Mouse (Mus musculus) heart, embryonic 15.5 days (tissue): Measurements from ENCODE around the gene Gins2. TPM values are rescaled to one million over a fixed set of nuclear protein-coding genes. Genes with fewer than 3 reads are reported as not detected.

Experiments used
- ATAC-seq: fragments of 200-750 bp; cut with Nextera tagmentation; replicated peaks from 2 replicates; pipeline ENCODE4 v1.8.0; 2017; ENCODE audit warnings: low read depth, moderate TSS enrichment; ENCODE audit not compliant: insufficient number of reproducible peaks, insufficient read depth, low FRiP score
- H3K27ac ChIP-seq: fragments of 300-500 bp; sonication (generic); 2 replicates; pipeline ENCODE4 v1.5.1; 2015; ENCODE audit warnings: mild to moderate bottlenecking, inconsistent platforms
- H3K27me3 ChIP-seq: fragments of 300-500 bp; sonication (generic); 2 replicates; pipeline ENCODE4 v1.6.1; 2015; ENCODE audit warnings: inconsistent platforms
- H3K36me3 ChIP-seq: fragments of 300-500 bp; sonication (generic); 2 replicates; pipeline ENCODE4 v1.6.1; 2015; ENCODE audit warnings: mild to moderate bottlenecking, inconsistent platforms
- H3K4me1 ChIP-seq: fragments of 300-500 bp; sonication (generic); replicated peaks from 2 replicates; pipeline ENCODE4 v1.6.1; 2015; ENCODE audit warnings: inconsistent platforms
- H3K4me2 ChIP-seq: fragments of 300-500 bp; sonication (generic); 2 replicates; pipeline ENCODE4 v1.6.1; 2015; ENCODE audit warnings: inconsistent platforms, mild to moderate bottlenecking, moderate library complexity
- H3K4me3 ChIP-seq: fragments of 300-500 bp; sonication (generic); 2 replicates; pipeline ENCODE4 v1.5.1; 2015; ENCODE audit warnings: mild to moderate bottlenecking, inconsistent platforms
- H3K9ac ChIP-seq: fragments of 300-500 bp; sonication (generic); 2 replicates; pipeline ENCODE4 v1.6.1; 2015; ENCODE audit warnings: mild to moderate bottlenecking, inconsistent platforms
- H3K9me3 ChIP-seq: fragments of 300-500 bp; sonication (generic); replicated peaks from 2 replicates; pipeline ENCODE4 v1.6.1; 2016; ENCODE audit warnings: inconsistent platforms
- WGBS: fragments of 180-500 bp; shearing (Covaris S2); methylation state at CpG from one replicate; pipeline ENCODE4 v1.1.7; 2015; ENCODE audit warnings: mixed read lengths; 5-methylcytosine and 5-hydroxymethylcytosine counted together
- polyA plus RNA-seq: library from polyadenylated mRNA; unstranded; fragments of >200 nt; fragmentation: Nextera tagmentation; extraction: Ambion mirVana; gene quantifications from 2 replicates; pipeline ENCODE4 v1.2.1, GENCODE M21; 2015

Gene Gins2
- 43.9 and 56.2 TPM in 2 replicates for polyA plus RNA-seq

- Histone ChIP-seq H3K27me3 (no peaks in the 10 kb centered on the region), H3K4me3 (peak within 1 kb of the TSS; percentile 70), H3K36me3 (peaks cover 6% of the 10 kb centered on the region; the same call in 1 of the 2 replicates), H3K9ac (peak within 1 kb of the TSS; percentile 72), H3K9me3 (no peaks in the 10 kb centered on the region), H3K27ac (peak within 1 kb of the TSS; percentile 79), H3K4me2 (peak within 1 kb of the TSS; percentile 91), H3K4me1 (peaks cover 41% of the 10 kb centered on the region)
- under 1% methylated on average over 67 of the region's 67 CpGs for WGBS
- ATAC-seq = peak; percentile 98
Observed at GRCm38 (mm10) chr8:120588908-120589771, at the start of gene Gins2. Gene Gins2, minus strand, starts transcription at chr8:120589304.

GRCm38 (mm10) chr8:120634329-120634839 lies 45.3 kb upstream of the Gins2 start:
- Histone ChIP-seq H3K4me1 (peaks cover 22% of the 10 kb centered on the region), H3K9me3 (no peaks in the 10 kb centered on the region)
- under 1% methylated on average over 29 of the region's 42 CpGs for WGBS

GRCm38 (mm10) chr8:120633665-120634271 lies 44.7 kb upstream of the Gins2 start:
- peak overlapping the region; percentile 64 for H3K4me3 ChIP-seq
- H3K36me3 ChIP-seq = no peaks in the 10 kb centered on the region
- H3K4me2 ChIP-seq = peak overlapping the region; percentile 98
- H3K9ac ChIP-seq = peak overlapping the region; percentile 60
- H3K9me3 ChIP-seq = no peaks in the 10 kb centered on the region
- ATAC-seq = 0 out of 2 replicates have a peak, but pooled peaks have one; percentile 4
- H3K4me1 ChIP-seq = peaks cover 22% of the 10 kb centered on the region
- WGBS = 2% methylated on average over 41 of the region's 44 CpGs
- H3K27me3 ChIP-seq = 0 out of 2 replicates have a peak, but pooled peaks cover 5% of the 10 kb centered on the region
- no peak overlapping the region for H3K27ac ChIP-seq

More at GRCm38 (mm10) chr8:120634329-120634839, 45.3 kb upstream of the Gins2 start:
- peak overlapping the region; percentile 60 for H3K9ac ChIP-seq
- peak overlapping the region; percentile 64 for H3K4me3 ChIP-seq
- 0 out of 2 replicates have a peak, but pooled peaks cover 5% of the 10 kb centered on the region for H3K27me3 ChIP-seq
- H3K27ac ChIP-seq = no peak overlapping the region
- H3K36me3 ChIP-seq = no peaks in the 10 kb centered on the region
- peak; percentile 65; the same call in 1 of the 2 replicates for ATAC-seq
- peak overlapping the region; percentile 98 for H3K4me2 ChIP-seq

GRCm38 (mm10) chr8:120632969-120633664 lies 44.0 kb upstream of the Gins2 start:
- no peak overlapping the region for H3K9ac ChIP-seq
- H3K9me3 ChIP-seq = no peaks in the 10 kb centered on the region

GRCm38 (mm10) chr8:120631441-120632375 lies 42.6 kb upstream of the Gins2 start:
- Histone ChIP-seq H3K9ac (no peak overlapping the region), H3K4me2 (no peak overlapping the region), H3K27ac (no peak overlapping the region), H3K9me3 (no peaks in the 10 kb centered on the region), H3K4me3 (no peak overlapping the region), H3K36me3 (no peaks in the 10 kb centered on the region), H3K27me3 (peaks cover 5% of the 10 kb centered on the region; the same call in 1 of the 2 replicates), H3K4me1 (peaks cover 22% of the 10 kb centered on the region)
- no peak for ATAC-seq
- 75% methylated on average over 21 of the region's 21 CpGs for WGBS

More at GRCm38 (mm10) chr8:120632969-120633664, 44.0 kb upstream of the Gins2 start:
- H3K4me3 ChIP-seq = peak overlapping the region; percentile 64
- ATAC-seq = no peak
- H3K27me3 ChIP-seq = 0 out of 2 replicates have a peak, but pooled peaks cover 5% of the 10 kb centered on the region
- H3K4me2 ChIP-seq = peak overlapping the region; percentile 98
- WGBS = 37% methylated on average over 17 of the region's 17 CpGs
- H3K27ac ChIP-seq = no peak overlapping the region
- H3K4me1 ChIP-seq = peaks cover 22% of the 10 kb centered on the region
- H3K36me3 ChIP-seq = no peaks in the 10 kb centered on the region

GRCm38 (mm10) chr8:120630848-120631247 lies 41.7 kb upstream of the Gins2 start:
- Histone ChIP-seq H3K27me3 (peaks cover 3% of the 10 kb centered on the region; the same call in 1 of the 2 replicates), H3K36me3 (no peaks in the 10 kb centered on the region), H3K4me3 (no peak overlapping the region), H3K9me3 (no peaks in the 10 kb centered on the region), H3K27ac (no peak overlapping the region), H3K9ac (no peak overlapping the region), H3K4me2 (no peak overlapping the region), H3K4me1 (peaks cover 22% of the 10 kb centered on the region)
- WGBS = 46% methylated on average over 6 of the region's 6 CpGs
- ATAC-seq = no peak

GRCm38 (mm10) chr8:120630031-120630430 lies 40.9 kb upstream of the Gins2 start:
- Histone ChIP-seq H3K27ac (no peak overlapping the region), H3K4me1 (peaks cover 22% of the 10 kb centered on the region), H3K36me3 (no peaks in the 10 kb centered on the region), H3K9ac (no peak overlapping the region), H3K9me3 (no peaks in the 10 kb centered on the region), H3K4me3 (no peak overlapping the region), H3K27me3 (no peaks in the 10 kb centered on the region; the same call in 1 of the 2 replicates), H3K4me2 (no peak overlapping the region)
- ATAC-seq = no peak
- WGBS = 37% methylated on average over 5 of the region's 5 CpGs

GRCm38 (mm10) chr8:120627298-120627697 lies 38.2 kb upstream of the Gins2 start:
- Histone ChIP-seq H3K9me3 (no peaks in the 10 kb centered on the region), H3K27me3 (no peaks in the 10 kb centered on the region; the same call in 1 of the 2 replicates), H3K4me1 (peaks cover 9% of the 10 kb centered on the region), H3K4me2 (no peak overlapping the region), H3K36me3 (no peaks in the 10 kb centered on the region), H3K9ac (no peak overlapping the region), H3K27ac (no peak overlapping the region), H3K4me3 (no peak overlapping the region)
- no peak for ATAC-seq
- 76% methylated on average over 5 of the region's 5 CpGs for WGBS

- no peak for ATAC-seq
- H3K4me2 ChIP-seq = no peak overlapping the region
- no peak overlapping the region for H3K27ac ChIP-seq
- H3K9me3 ChIP-seq = no peaks in the 10 kb centered on the region
- 60% methylated on average over 11 of the region's 11 CpGs for WGBS
- no peaks in the 10 kb centered on the region for H3K36me3 ChIP-seq
- H3K9ac ChIP-seq = no peak overlapping the region
- H3K4me1 ChIP-seq = peaks cover 11% of the 10 kb centered on the region
- no peaks in the 10 kb centered on the region; the same call in 1 of the 2 replicates for H3K27me3 ChIP-seq
- no peak overlapping the region for H3K4me3 ChIP-seq
Observed at GRCm38 (mm10) chr8:120626461-120626860, 37.4 kb upstream of the Gins2 start.

- H3K27me3 ChIP-seq = no peaks in the 10 kb centered on the region; the same call in 1 of the 2 replicates
- no peak for ATAC-seq
- H3K4me1 ChIP-seq = peaks cover 21% of the 10 kb centered on the region
- 49% methylated on average over 2 of the region's 2 CpGs for WGBS
- H3K4me3 ChIP-seq = no peak overlapping the region
- no peaks in the 10 kb centered on the region for H3K36me3 ChIP-seq
- no peak overlapping the region for H3K9ac ChIP-seq
- H3K4me2 ChIP-seq = no peak overlapping the region
- no peak overlapping the region for H3K27ac ChIP-seq
- H3K9me3 ChIP-seq = no peaks in the 10 kb centered on the region
Observed at GRCm38 (mm10) chr8:120623608-120624007, 34.5 kb upstream of the Gins2 start.
